Mouse (Mus musculus) adrenal gland, adult 2 months (tissue): ENCODE measurements at regions not wholly inside any gene's neighbourhood (a gene's known extent, or its start where the extent isn't known, plus 50 kb on each side); places are given as distances from the start of the nearest gene placed in this dataset.

Experiments used
- DNase-seq: peaks from one replicate; pipeline ENCODE4 v3.0.0; 2021

- no peak for DNase-seq
Measured at GRCm38 (mm10) chr13:28311248-28311647, 53.9 kb downstream of the Gm11361 start.

- DNase-seq = no peak
Measured at GRCm38 (mm10) chr13:28311658-28312057, 54.3 kb downstream of the Gm11361 start.

GRCm38 (mm10) chr13:28312090-28312489, 54.8 kb downstream of the Gm11361 start:
- peak; percentile 13 for DNase-seq

GRCm38 (mm10) chr13:28313459-28313858, 56.1 kb downstream of the Gm11361 start:
- DNase-seq = peak; percentile 58

- no peak for DNase-seq
Measured at GRCm38 (mm10) chr13:28314997-28315396, 57.7 kb downstream of the Gm11361 start.
